Mouse (Mus musculus): ENCODE measurements at regions not wholly inside any gene's neighbourhood (a gene's known extent, or its start where the extent isn't known, plus 50 kb on each side); places are given as distances from the start of the nearest gene placed in this dataset.

- TF ChIP-seq CTCF (IDR thresholded peaks at IDR 0.05 in 2 of 3, conservative IDR thresholded peaks at IDR 0.05 in 1 of 3; ENCODE audit: control insufficient read depth in 1 of 3, insufficient read depth in 1 of 3, low read depth in 2 of 3, low read length in 3 of 3, poor library complexity in 1 of 3, severe bottlenecking in 1 of 3) (no peak), CHD1 (IDR thresholded peaks at IDR 0.05; ENCODE audit: low read depth, low read length) (no peak), POLR2A (IDR thresholded peaks at IDR 0.05; ENCODE audit: control insufficient read depth in 1 of 2, insufficient read depth in 1 of 2, low read depth in 1 of 2, low read length in 2 of 2, poor library complexity in 1 of 2) (no peak), GATA1 (IDR thresholded peaks at IDR 0.05; ENCODE audit: low read depth, low read length) (no peak), POLR2AphosphoS2 (IDR thresholded peaks at IDR 0.05; ENCODE audit: low read length) (no peak), MEF2A (IDR thresholded peaks at IDR 0.05; ENCODE audit: extremely low read depth, insufficient replicate concordance, low read depth, low read length, poor library complexity, severe bottlenecking) (no peak), TAL1 (IDR thresholded peaks at IDR 0.05; ENCODE audit: low read length) (no peak), ETS1 (IDR thresholded peaks at IDR 0.05; ENCODE audit: low read depth, low read length) (peak; percentile 35; the same call in 1 of the 2 replicates), MAX (IDR thresholded peaks at IDR 0.05; ENCODE audit: low read length) (no peak), MAZ (IDR thresholded peaks at IDR 0.05; ENCODE audit: low read depth, low read length) (no peak), RAD21 (IDR thresholded peaks at IDR 0.05; ENCODE audit: low read depth, low read length) (no peak), SIN3A (IDR thresholded peaks at IDR 0.05; ENCODE audit: low read length) (no peak), USF2 (IDR thresholded peaks at IDR 0.05; ENCODE audit: borderline replicate concordance in 1 of 2, insufficient read depth in 1 of 2, low read depth in 1 of 2, low read length in 2 of 2) (no peak)
These were observed 55.7 kb downstream of the Gm47996 start for GRCm38 (mm10) chr1:151265590-151265989.
